Mouse (Mus musculus): Measurements from ENCODE around the gene Psmb4.

DNA sequence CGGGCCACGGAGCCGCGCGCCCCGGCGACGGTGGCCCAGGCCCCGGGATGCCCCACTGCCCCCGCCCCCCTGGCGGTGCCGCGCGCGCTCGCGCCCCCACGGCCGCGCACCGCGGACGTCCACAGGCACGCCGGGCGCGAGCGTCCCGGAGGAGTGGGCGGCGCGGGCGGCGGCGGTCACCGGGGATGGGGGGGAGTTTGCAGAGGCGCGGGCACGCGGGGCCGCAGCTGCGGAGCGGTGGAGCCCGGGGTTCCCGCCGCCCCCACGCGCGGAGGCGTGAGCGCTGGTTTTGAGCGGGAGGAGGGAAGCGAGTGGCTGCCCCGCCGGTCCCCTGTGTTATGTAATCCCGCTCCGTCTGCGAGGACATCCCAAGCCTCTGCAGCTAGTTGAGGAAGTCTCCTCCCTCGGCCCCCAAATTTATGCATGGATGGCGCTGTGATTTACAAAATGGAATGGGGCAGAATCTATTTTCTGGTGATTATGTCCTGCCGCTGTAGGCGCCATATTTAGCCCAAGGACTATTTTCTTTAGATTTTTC lies 48.7 kb downstream of the Psmb4 start:
- TF ChIP-seq POLR2A (IDR thresholded peaks at IDR 0.05; ENCODE audit: insufficient read length, low read depth) (peak; percentile 43), TCF12 (IDR thresholded peaks at IDR 0.05; ENCODE audit: insufficient read depth, poor library complexity, severe bottlenecking) (no peak), MYOD1 (IDR thresholded peaks at IDR 0.05; ENCODE audit: control insufficient read depth in 1 of 3, insufficient read length in 2 of 3, low read depth in 2 of 3) (peak in 1 of 3 experiments; percentile 48), USF1 (IDR thresholded peaks at IDR 0.05; ENCODE audit: low read depth) (no peak), REST (IDR thresholded peaks at IDR 0.05; ENCODE audit: insufficient read depth, insufficient read length) (no peak), POLR2AphosphoS2 (IDR thresholded peaks at IDR 0.05; ENCODE audit: insufficient read length, low read depth) (no peak), CEBPB (IDR thresholded peaks at IDR 0.05; ENCODE audit: insufficient read depth, poor library complexity, severe bottlenecking) (no peak), E2F4 (IDR thresholded peaks at IDR 0.05; ENCODE audit: insufficient read depth) (no peak), MAX (IDR thresholded peaks at IDR 0.05; ENCODE audit: low read depth) (no peak)

Measured in myocyte (in vitro differentiated cells).